Comparison of ENCODE assay signal across 11 mouse cellular contexts in genomic region chr4:131267760-131268159, GRCm38 (mm10).
A peak's percentile ranks its signal among the peaks of the same experiment; 100 is the strongest.
DNase-seq lines count a peak whose midpoint lies in the region; ATAC-seq and TF ChIP-seq lines count a peak whose summit lies in the region.
"Had no signal": no experiment of that assay in that cellular context is flagged by ENCODE, and none has a peak within 500 bp of the region (broad histone marks: within the 10 kb centered on the region; RNA-seq: fewer than 3 reads in every experiment).

No protein-coding gene starts in this region.

- TF ChIP-seq CTCF in liver, postnatal 0 days (IDR thresholded peaks at IDR 0.05; ENCODE audit: low read depth), result no peak

- WGBS in forebrain, embryonic 11.5 days, result 67% methylated on average over 10 of the region's 10 CpGs
- 36% methylated on average over 10 of the region's 10 CpGs for WGBS in forebrain, embryonic 15.5 days
- 54% methylated on average over 10 of the region's 10 CpGs for WGBS in liver, postnatal 0 days (ENCODE audit: insufficient replicate concordance)
- WGBS in intestine, embryonic 16.5 days, result 42% methylated on average over 10 of the region's 10 CpGs

- peak; percentile 65 for DNase-seq in forebrain, embryonic 11.5 days (ENCODE audit: low spot score)
- DNase-seq in liver, result peak; percentile 19
- no peak for DNase-seq in liver, postnatal 0 days
- peak; percentile 22 to 55 for DNase-seq in heart, postnatal 36 days
- DNase-seq in lung, postnatal 36 days, result peak; percentile 52
- DNase-seq in frontal cortex, postnatal 36 days (ENCODE audit: low spot score in 2 of 2), result no peak
- DNase-seq: cerebellum, adult 2 months had no signal

- no peak overlapping the region for H3K4me2 ChIP-seq in forebrain, embryonic 11.5 days (ENCODE audit: low read depth, low read length, severe bottlenecking)
- no peak overlapping the region for H3K4me2 ChIP-seq in forebrain, embryonic 15.5 days (replicated peaks)
- H3K4me2 ChIP-seq in liver, postnatal 0 days (ENCODE audit: low read depth, low read length), result no peak overlapping the region
- no peak overlapping the region for H3K4me2 ChIP-seq in intestine, embryonic 16.5 days (ENCODE audit: low read depth, low read length)

- no peaks in the 10 kb centered on the region for H3K36me3 ChIP-seq in forebrain, embryonic 11.5 days (ENCODE audit: control insufficient read depth, insufficient read depth, low read length)
- H3K36me3 ChIP-seq in forebrain, embryonic 15.5 days, result no peaks in the 10 kb centered on the region
- H3K36me3 ChIP-seq in liver, postnatal 0 days (replicated peaks; ENCODE audit: insufficient read depth, low read length), result no peaks in the 10 kb centered on the region
- no peaks in the 10 kb centered on the region for H3K36me3 ChIP-seq in intestine, embryonic 16.5 days (ENCODE audit: control insufficient read depth, insufficient read depth, low read length)

- H3K4me1 ChIP-seq in forebrain, embryonic 11.5 days (replicated peaks; ENCODE audit: control insufficient read depth, insufficient read depth, low read length), result peaks cover 7% of the 10 kb centered on the region
- H3K4me1 ChIP-seq in forebrain, embryonic 15.5 days, result peaks cover 21% of the 10 kb centered on the region
- H3K4me1 ChIP-seq in liver, postnatal 0 days (ENCODE audit: insufficient read depth), result no peaks in the 10 kb centered on the region
- H3K4me1 ChIP-seq in intestine, embryonic 16.5 days (ENCODE audit: control insufficient read depth, insufficient read depth, low read length), result no peaks in the 10 kb centered on the region

- ATAC-seq in forebrain, embryonic 11.5 days (replicated peaks; ENCODE audit: low FRiP score), result no peak
- ATAC-seq in forebrain, embryonic 15.5 days (replicated peaks), result no peak
- no peak for ATAC-seq in liver, postnatal 0 days
- ATAC-seq in intestine, embryonic 16.5 days, result no peak

- TF ChIP-seq EP300 in liver, postnatal 0 days (IDR thresholded peaks at IDR 0.05; ENCODE audit: low read depth), result no peak

- H3K9me3 ChIP-seq in forebrain, embryonic 11.5 days (ENCODE audit: control insufficient read depth, low read length), result no peaks in the 10 kb centered on the region
- no peaks in the 10 kb centered on the region for H3K9me3 ChIP-seq in forebrain, embryonic 15.5 days
- H3K9me3 ChIP-seq in liver, postnatal 0 days (ENCODE audit: low read length), result no peaks in the 10 kb centered on the region
- H3K9me3 ChIP-seq in intestine, embryonic 16.5 days (ENCODE audit: control insufficient read depth, low read length), result no peaks in the 10 kb centered on the region

- no peaks in the 10 kb centered on the region for H3K27me3 ChIP-seq in forebrain, embryonic 11.5 days (ENCODE audit: control insufficient read depth, insufficient read depth, low read length)
- H3K27me3 ChIP-seq in forebrain, embryonic 15.5 days, result no peaks in the 10 kb centered on the region
- H3K27me3 ChIP-seq in liver, postnatal 0 days (ENCODE audit: insufficient read depth, low read length), result no peaks in the 10 kb centered on the region
- H3K27me3 ChIP-seq in intestine, embryonic 16.5 days (replicated peaks; ENCODE audit: control insufficient read depth, insufficient read depth, low read length), result no peaks in the 10 kb centered on the region; the same call in 1 of the 2 replicates

- intact Hi-C loops in heart, postnatal 36 days (cut with DNase I), result no loop called here

- no peak overlapping the region for H3K9ac ChIP-seq in forebrain, embryonic 11.5 days (ENCODE audit: low read length)
- H3K9ac ChIP-seq in forebrain, embryonic 15.5 days (replicated peaks), result no peak overlapping the region
- no peak overlapping the region for H3K9ac ChIP-seq in liver, postnatal 0 days (replicated peaks)
- H3K9ac ChIP-seq in intestine, embryonic 16.5 days (ENCODE audit: low read depth, low read length), result no peak overlapping the region
- H3K9ac ChIP-seq: liver, embryonic 14.5 days had no signal

- H3K4me3 ChIP-seq in forebrain, embryonic 11.5 days (ENCODE audit: low read depth, low read length), result no peak overlapping the region
- H3K4me3 ChIP-seq in forebrain, embryonic 15.5 days, result no peak overlapping the region
- H3K4me3 ChIP-seq in liver, postnatal 0 days (ENCODE audit: low read depth, low read length), result no peak overlapping the region
- no peak overlapping the region for H3K4me3 ChIP-seq in intestine, embryonic 16.5 days (ENCODE audit: low read length)
- H3K4me3 ChIP-seq: erythroblast, embryonic 14.5 days had no signal

- no peak overlapping the region for H3K27ac ChIP-seq in forebrain, embryonic 11.5 days (ENCODE audit: low read depth, low read length)
- no peak overlapping the region for H3K27ac ChIP-seq in forebrain, embryonic 15.5 days (replicated peaks)
- no peak overlapping the region for H3K27ac ChIP-seq in liver, postnatal 0 days (ENCODE audit: low read depth)
- H3K27ac ChIP-seq in intestine, embryonic 16.5 days (ENCODE audit: low read length), result no peak overlapping the region
- H3K27ac ChIP-seq: liver, embryonic 14.5 days had no signal

Comparison
In these comparisons a context has a peak if more than half of its experiments do, and no peak if none do; other contexts are left out.
1. DNase-seq: peak in forebrain, embryonic 11.5 days (single experiment), liver (single experiment), heart, postnatal 36 days (2 of 2) and lung, postnatal 36 days (single experiment); none in liver, postnatal 0 days (single experiment) and frontal cortex, postnatal 36 days (0 of 2).